Mouse (Mus musculus) embryo, embryonic 10 days (tissue): Measurements from ENCODE around the gene Il10ra.
A peak's percentile ranks its signal among the peaks of the same experiment; 100 is the strongest.

Source experiments
- DNase-seq: peaks from one replicate; pipeline ENCODE4 v3.0.0-alpha.2; 2015; ENCODE audit warnings: low spot score

The Il10ra gene

GRCm38 (mm10) chr9:45268597-45269325 is at the start of gene Il10ra:
Gene Il10ra, minus strand, starts transcription at chr9:45269149.
- peak; percentile 74 for DNase-seq

DNA sequence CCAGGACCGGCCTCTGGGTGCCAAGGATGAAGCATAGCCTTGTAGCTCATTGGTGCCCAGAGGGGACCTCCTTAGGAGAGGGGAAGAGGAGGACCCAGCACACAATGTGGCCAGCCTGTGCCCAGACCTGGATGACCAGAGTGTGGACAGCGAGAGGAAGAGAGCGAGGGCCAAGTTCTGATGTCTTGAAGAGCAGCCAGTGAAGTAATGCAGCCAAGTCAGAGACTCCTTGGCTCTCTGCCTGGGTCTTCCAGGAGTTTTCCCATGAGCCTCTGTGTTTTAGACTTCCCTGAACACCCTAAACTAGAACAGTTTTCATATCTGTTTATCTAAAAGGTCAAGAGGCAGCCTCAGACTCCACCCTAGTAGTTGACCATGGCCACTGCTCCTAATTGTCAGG is 48.7 kb upstream of the Il10ra start:
- no peak for DNase-seq

DNA sequence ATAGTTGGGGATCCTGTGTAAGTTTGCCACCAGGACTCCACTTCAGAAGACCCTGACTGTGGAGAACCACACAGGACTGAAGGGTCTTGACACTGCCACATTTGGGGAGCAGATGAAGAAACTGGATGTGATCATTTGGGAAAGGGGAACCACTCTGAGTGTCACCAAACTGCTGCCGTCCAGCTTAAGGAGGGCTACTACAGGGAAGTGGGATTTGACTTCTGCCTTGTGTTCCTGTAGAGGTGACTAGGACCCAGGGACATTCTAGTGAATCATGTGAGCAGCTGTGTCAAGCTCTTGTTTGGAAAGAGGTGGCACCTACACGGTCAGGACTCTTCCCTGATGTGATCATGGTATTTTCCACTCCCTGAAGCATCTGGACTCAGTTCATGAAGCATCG is 45.0 kb upstream of the Il10ra start:
- no peak for DNase-seq

GRCm38 (mm10) chr9:45311858-45312257 is 42.9 kb upstream of the Il10ra start:
- DNase-seq = no peak

DNA sequence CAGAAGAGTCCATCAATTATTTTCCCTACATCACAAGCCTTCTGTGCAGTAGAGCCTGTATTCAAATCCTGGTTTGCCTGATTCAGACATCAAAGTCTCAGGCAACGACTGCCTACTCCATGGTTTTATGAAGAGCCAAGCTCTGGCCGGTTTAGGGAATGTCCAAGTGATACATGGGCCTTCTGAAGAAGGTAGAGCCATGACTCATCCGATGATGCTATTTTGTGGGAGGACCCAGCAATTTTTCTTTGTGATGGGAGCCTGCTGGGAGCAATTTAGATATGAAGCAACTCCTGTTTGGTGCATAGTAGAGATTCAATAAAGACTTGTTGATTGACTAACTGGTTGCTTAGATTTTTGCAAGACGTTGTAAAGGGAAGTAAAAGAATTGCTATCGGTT is 39.6 kb upstream of the Il10ra start:
- no peak for DNase-seq

GRCm38 (mm10) chr9:45306746-45307410 is 37.9 kb upstream of the Il10ra start:
- DNase-seq = no peak

DNA sequence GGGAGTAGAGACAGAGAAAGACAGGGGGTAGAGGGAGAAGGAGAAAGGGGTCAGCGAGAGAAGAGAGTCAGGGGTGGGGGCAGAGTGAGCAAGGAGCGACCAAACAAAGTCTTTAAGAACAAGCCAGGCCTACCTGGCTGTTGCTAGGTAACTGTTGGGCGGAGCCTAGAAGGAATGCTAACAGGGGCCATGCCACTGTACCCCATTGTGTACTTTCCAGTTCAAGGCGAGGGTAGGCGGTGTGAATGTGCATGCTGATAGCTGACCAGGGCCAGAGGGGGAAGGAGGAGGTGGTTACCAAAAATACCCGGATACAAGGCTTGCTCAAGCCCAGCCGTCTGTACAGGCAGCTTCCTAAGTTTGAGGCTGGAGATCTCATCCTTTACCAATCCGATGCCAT is 32.8 kb upstream of the Il10ra start:
- no peak for DNase-seq

DNA sequence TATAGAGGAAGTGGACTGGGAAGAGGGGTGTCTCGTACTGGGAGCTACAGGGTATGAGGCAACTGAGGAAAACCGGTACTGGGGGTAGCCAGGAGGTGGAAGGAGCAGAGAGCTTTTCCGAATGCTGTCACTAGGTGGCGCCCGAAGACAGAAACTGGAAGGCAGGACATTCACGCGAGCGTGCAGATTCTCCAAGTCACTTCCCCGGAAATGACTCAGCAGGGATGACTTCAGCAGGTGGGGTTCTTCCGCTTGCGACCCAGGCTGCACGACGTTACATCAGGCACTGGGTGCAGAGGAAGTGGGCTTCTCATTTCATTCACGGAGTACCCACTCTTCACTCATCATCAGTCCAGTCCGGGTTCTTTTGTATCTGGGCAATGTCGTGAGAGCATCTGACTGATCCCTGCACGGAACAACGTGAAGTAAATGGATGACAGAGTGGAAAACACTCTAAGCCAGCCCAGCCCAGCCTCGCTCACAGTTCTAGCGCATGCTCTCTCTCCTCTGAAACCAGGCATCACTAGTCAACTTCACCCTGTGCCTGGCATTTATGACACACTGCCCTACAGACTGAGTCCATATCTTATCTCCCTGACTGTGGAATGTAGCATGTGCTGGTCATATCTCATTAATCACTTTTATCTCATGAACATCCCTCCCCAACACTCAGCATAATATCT is 31.6 kb upstream of the Il10ra start:
- DNase-seq = peak; percentile 94

- DNase-seq = peak; percentile 17
Measured at GRCm38 (mm10) chr9:45299231-45300006, 30.5 kb upstream of the Il10ra start.

- peak; percentile 55 for DNase-seq
Measured at GRCm38 (mm10) chr9:45294210-45295011, 25.5 kb upstream of the Il10ra start.

- DNase-seq = no peak
Measured at GRCm38 (mm10) chr9:45291481-45292168, 22.7 kb upstream of the Il10ra start.

DNA sequence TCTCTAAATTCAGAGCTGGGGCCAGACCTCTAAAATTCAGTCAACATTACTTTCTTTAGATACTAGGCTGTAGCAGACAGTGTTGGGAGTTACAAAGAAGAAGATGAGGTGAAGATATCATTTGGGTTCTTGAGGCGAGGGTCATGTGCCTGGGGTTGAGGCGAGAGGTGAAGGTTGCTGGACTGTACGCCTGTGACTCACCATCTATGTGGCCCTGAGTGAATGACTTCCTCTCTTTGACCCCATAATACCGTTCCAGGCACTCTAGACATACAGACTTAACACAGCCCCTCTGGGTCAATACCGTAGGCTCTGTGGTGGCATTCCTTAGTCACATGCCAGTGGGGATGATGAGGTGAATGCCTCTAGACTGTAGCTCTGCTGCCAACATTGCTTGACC is 13.5 kb upstream of the Il10ra start:
- no peak for DNase-seq

- no peak for DNase-seq
Measured at GRCm38 (mm10) chr9:45280891-45281290, 11.9 kb upstream of the Il10ra start.

- DNase-seq = no peak
Measured at GRCm38 (mm10) chr9:45280059-45280458, 11.1 kb upstream of the Il10ra start.

- DNase-seq = no peak
Measured at GRCm38 (mm10) chr9:45274635-45275034, 5.7 kb upstream of the Il10ra start.

DNA sequence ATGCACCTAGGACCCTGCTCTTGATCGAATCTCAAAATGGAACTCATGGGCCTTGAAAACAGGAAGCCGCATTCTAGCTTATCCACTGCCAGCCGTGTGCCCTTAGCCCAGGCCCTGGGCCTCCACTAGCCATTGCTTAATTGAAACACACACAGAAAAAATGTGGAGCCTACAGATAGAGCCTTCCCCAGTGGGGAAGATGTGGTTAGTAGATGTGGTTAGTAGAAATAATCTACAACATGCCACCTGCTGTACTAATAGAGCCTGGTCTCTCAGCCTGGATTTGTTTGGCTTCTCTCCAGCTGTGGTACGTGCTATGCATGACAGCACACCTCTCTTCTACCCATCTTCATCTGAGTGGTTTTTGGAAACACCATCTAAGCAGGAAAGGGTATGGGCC is 5.3 kb upstream of the Il10ra start:
- no peak for DNase-seq

GRCm38 (mm10) chr9:45272213-45272612 is 3.3 kb upstream of the Il10ra start:
- no peak for DNase-seq

DNA sequence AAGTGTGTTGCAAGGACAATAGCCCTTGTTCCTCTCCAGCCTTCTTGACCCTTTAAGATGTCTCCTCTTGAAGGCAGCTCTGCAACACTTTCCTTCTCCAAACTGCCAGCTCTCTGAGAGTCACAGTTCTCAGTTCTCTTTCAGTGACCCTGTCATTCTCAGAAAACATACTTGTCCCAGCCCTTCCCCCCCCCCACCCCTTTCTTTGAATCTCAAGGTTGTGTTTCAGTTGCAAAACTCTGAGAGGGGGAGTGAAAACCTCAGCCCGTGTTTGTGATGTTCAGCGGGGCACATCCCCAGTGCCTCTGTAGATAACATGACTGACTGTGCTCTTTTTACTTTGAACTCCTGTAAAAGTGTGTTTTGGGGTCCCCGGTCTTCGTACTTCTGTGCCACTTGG is 870 bp downstream of the Il10ra start:
- DNase-seq = no peak

GRCm38 (mm10) chr9:45267099-45267498 is 1.9 kb downstream of the Il10ra start:
- DNase-seq = no peak

DNA sequence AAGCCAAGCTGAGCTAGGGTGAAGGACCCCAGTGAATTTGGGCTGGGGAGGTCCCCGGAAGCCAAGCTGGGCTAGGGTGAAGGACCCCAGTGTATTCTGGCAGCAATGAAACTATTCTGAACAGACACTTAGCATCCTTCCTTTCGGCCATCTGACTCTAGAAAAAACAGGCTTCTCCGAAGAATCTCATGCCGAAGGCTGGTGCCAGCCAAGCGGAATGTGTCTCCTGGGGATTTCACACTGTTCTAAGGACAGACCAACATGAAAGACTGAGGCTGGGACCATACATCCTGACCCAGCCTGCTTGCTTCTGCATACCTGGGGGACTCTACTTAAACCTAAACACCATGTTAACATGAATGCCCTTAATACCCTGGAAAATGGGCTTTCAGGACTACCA is 7.1 kb downstream of the Il10ra start:
- DNase-seq = no peak

DNA sequence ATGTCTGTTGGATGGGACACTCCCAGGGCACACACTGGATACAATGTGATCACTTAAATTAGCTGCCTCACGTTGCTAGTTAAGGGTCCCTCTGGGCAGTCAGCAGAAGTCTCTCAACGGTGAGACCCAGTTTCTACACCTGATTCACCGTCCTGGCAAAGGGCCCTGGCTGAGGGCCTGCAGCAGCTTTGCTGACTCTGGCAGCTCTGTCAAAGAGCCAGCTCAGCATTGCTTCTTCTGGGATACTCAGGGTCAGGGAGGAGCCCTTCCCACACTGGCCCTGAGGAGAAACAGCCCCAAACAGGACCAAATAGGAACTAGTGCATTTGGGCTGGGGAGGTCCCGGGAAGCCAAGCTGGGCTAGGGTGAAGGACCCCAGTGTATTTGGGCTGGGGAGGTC is 7.5 kb downstream of the Il10ra start:
- DNase-seq = no peak
